Mouse (Mus musculus) liver, embryonic 14 days (tissue): ENCODE data around the gene Uspl1. TPM values are rescaled to one million over a fixed set of nuclear protein-coding genes. Genes with fewer than 3 reads are reported as not detected.

Experiments
- polyA plus RNA-seq: library from polyadenylated mRNA; depleted of rRNA; stranded (reverse); fragments of >200 nt; gene quantifications from 2 replicates; pipeline ENCODE4 v1.2.3, GENCODE M21; 2012; rRNA removed

Gene Uspl1
- polyA plus RNA-seq, result 9.4 and 10.8 TPM in 2 replicates

DNA sequence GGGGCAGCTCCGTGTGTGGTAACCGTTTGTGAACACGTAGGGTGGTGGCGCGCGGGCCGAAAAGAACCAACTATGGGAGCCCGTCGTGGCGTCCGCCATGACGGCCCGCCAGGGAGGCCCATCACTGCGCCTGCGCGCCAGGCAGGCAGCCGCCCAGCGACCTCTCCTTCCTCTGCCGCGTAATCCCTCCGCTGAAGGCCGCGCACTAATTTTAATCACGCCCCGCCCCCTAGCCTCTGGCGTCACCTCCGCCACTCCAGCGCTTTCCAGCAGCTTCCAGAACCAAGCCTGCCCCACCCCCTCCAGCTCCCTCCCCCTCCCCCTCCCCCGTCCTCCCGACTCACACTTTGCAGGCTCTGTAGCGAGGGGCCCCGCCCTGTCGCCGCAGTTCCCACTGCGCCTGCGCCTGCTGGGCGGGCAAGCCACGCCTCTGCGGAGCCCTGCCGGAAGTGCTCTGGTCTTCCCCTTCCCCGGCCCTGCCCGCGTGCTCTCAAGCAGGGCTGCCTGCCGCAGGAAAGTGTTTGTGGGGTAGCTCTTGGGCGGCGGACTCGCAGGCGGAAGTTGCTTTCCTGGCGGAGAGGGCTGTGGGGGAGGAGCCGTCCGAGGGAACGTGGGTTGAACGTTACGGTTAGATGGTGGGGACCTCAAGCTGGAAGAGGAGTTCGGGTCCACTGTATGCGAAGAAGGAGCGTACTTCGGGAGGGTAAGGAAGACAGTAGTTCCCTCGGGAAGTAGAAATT lies at the start of gene Uspl1, which contains the start of gene Hmgb1:
TSS of gene Uspl1 (plus strand) at position 247 of the 740 bp plus-strand sequence.
TSS of gene Hmgb1 (minus strand) at position 386 of the 740 bp plus-strand sequence.

GRCm38 (mm10) chr5:149264405-149264804 lies 80.3 kb downstream of the Uspl1 start, which contains the start of gene Alox5ap:
Gene Alox5ap, plus strand, starts transcription at chr5:149264767.

Other genes with a start within 250 kb of the Uspl1 start
- not detected in 2 replicates for gene Gm42791, start 189.2 kb upstream of the Uspl1 start, polyA plus RNA-seq
- 203 and 234 TPM in 2 replicates for gene Hmgb1, start 139 bp downstream of the Uspl1 start, polyA plus RNA-seq
- gene Alox5ap, start 80.4 kb downstream of the Uspl1 start, polyA plus RNA-seq, result 19.7 and 25.4 TPM in 2 replicates
- 0.13 and 0.21 TPM in 2 replicates for gene Medag, start 227.4 kb downstream of the Uspl1 start, polyA plus RNA-seq